Mouse (Mus musculus) ovary, adult 18-20 months (tissue): ENCODE results near the gene Tbl1xr1.

Source experiments
- DNase-seq: peaks from one replicate; pipeline ENCODE4 v3.0.0; 2022; ENCODE audit warnings: low spot score, mixed read lengths

Gene Tbl1xr1

DNA sequence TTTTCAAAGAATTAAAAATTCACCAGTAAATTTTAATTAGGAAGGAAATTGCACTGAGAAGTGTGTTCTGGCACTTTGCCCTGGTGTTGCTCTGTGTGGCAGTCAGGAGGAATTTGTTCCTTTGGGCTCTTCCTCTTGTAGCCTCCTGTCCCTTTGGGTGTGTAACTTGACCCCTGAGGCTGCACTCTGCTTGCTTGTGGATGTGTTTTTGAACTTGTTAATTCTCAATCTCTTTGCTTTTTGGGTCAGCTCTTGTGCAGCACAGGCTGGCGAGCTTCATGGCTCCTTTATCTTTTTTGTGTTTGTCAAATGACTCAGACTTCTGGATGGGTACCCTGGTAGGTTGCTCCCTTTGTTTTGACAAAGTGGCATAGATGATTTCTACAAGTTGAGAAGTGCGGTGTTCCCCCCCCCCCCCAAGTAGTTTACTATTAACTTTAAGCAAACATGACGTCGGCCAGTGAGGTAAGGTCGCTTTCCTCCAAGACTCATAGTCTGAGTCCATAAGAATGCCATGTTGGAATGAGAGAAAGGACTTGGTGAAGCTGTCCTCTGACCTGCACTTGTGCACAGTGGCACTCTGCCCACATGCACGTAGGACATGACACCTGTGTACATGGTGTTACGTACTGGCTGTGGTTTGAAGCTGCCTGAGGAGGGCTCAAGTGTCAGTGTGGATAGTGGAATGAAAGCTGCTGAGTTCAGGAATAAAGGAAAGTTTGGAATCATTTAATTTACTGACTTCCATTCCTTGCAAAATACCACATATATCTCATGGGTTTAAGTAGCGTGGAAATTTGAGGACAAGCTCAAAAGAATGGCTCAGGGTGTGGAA is 14.2 kb downstream of the Tbl1xr1 start:
- no peak for DNase-seq

- no peak for DNase-seq
These were observed 14.8 kb downstream of the Tbl1xr1 start for GRCm38 (mm10) chr3:22091266-22091550.

GRCm38 (mm10) chr3:22091681-22092080 is 15.2 kb downstream of the Tbl1xr1 start:
- DNase-seq: no peak

GRCm38 (mm10) chr3:22092784-22093183 is 16.3 kb downstream of the Tbl1xr1 start:
- no peak for DNase-seq

- no peak for DNase-seq
These were observed 27.6 kb downstream of the Tbl1xr1 start for GRCm38 (mm10) chr3:22103986-22104515.

GRCm38 (mm10) chr3:22105471-22105870 is 29.0 kb downstream of the Tbl1xr1 start:
- no peak for DNase-seq

GRCm38 (mm10) chr3:22108013-22108412 is 31.6 kb downstream of the Tbl1xr1 start:
- DNase-seq: no peak

DNA sequence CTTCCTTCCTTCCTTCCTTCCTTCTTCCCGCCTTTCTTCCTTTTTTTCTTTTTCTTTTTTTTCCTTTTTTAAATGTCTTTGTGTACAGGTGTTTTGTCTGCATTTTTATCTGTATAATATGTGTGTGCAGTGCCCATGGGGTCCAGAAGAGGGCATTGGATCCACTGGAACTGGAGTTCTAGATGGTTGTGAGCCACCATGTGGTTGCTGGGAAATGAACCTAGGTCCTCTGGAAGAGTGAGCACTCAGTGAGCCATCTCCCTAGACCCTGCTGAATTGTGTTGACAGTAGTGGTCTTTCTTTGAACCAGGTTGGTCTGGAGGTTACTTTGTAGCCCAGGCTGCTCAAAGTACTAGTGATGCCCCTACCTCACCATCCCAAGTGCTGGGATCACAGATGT is 33.2 kb downstream of the Tbl1xr1 start:
- no peak for DNase-seq

DNA sequence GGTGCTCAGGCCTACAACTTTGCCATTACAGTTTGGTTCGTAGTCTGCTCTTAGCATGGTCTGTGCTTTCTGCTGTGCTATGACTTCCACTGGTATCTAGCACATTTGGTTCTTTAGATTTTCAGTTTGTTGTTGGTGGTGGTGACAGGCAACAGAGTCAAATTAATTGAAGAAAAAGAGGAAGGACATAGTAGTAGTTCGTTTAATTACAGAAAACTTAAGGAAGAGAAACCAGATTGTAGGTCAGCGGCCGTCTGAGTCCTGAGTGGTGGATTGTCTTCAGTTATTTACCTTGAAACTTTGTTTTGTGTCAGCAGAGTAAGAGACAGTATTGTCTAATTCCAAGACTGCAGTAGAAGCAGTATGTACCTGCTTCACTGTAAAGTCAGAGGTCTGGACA is 37.3 kb downstream of the Tbl1xr1 start:
- DNase-seq: no peak

GRCm38 (mm10) chr3:22115221-22115620 is 38.8 kb downstream of the Tbl1xr1 start:
- DNase-seq: no peak

DNA sequence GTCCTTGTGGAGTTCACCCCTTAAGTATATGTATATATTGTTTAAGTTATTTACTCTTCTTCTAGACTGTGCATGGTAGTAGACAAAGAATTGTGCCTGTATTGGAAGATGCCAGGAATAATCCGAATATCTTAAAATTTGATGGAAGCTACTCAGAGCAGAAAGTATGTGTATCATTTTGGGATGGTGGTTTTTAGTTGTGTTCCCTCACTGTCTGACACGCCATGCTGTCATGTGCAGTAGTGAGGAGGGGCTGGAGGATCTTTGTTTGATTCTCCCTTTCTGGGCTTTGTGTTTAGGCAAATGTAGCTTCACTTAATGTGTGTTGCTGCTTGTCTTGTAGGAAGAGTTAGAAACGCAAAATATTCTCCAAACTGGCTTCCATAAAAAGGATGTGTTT is 39.2 kb downstream of the Tbl1xr1 start:
- no peak for DNase-seq

DNA sequence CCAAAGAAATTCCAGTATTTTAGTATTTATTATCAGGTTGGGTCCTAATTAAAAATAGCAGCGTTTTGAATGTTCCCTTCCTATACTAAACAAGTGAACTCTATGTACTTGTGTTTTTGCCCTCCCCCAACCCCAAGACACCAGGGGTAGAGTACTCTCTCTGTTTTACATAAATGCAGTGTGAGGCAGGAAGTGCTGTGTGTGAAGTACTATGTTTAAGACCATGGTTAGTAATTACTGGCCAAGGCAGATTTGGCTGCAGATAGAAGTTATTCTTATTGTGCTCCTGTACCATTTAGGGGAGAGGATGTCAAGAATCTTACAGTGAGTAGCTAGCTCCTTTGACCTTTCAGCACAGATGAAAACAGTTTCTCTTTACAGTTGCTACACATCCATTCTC is 39.7 kb downstream of the Tbl1xr1 start:
- DNase-seq: no peak

DNA sequence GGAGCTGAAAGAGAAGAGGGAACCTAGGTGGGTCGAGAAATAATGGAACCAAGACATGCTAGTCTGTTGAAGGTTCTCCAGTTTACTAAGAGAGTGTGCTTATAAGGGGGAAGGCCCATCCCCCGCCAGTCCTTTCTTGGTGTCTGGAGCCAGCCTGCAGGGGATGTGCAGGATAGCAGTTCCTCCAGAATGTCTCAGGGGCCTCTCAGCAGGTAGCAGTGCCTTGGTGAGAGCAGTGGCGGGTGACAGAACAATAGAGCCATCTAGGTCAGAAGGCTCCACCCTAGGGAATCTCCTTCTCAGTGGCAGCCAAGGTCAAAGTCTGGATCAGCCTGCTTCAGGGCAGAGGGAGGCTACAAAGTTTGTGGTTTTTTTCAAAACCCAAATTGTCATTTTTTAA is 45.3 kb downstream of the Tbl1xr1 start:
- no peak for DNase-seq

- no peak for DNase-seq
These were observed 46.7 kb downstream of the Tbl1xr1 start for GRCm38 (mm10) chr3:22123145-22123544.

- no peak for DNase-seq
These were observed 49.9 kb downstream of the Tbl1xr1 start for GRCm38 (mm10) chr3:22126251-22126826.

- DNase-seq: no peak
These were observed 54.8 kb downstream of the Tbl1xr1 start for GRCm38 (mm10) chr3:22131277-22131676.

GRCm38 (mm10) chr3:22133626-22134025 is 57.2 kb downstream of the Tbl1xr1 start:
- no peak for DNase-seq

DNA sequence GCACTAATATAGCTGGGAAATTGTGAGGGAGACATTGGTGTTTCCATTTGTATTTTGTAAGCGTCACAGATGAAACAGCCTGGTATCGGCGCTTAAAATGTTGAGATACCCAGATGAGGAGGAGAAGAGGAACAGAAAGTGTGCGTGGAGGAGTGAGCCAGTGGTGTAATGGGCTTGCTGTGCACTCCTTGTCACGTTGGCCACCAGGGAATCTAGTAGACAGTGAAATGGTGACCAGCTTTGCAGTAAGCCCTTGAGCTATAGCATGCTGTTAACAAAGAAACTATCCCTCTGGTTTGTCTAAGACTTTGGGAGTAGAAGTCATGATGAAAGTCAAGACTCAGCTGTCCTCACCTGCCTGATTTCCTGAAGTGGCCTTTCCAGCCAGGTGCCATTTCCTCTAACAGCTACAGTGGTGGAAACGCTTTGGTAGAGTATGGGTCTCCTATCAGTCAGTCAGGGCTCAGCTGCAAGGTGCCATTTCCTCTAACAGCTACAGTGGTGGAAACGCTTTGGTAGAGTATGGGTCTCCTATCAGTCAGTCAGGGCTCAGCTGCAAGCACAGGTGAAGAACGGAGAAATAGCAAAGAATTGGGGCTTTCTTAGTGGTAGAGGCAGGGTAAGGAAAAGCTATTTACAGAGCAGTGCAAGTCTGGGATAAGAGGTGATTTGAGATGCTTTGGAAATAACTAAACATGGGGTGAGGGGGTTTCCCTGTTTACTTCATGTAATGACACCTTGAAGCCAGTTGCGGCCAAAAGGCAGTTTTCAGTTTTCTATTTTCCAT is 61.5 kb downstream of the Tbl1xr1 start:
- DNase-seq: no peak

DNA sequence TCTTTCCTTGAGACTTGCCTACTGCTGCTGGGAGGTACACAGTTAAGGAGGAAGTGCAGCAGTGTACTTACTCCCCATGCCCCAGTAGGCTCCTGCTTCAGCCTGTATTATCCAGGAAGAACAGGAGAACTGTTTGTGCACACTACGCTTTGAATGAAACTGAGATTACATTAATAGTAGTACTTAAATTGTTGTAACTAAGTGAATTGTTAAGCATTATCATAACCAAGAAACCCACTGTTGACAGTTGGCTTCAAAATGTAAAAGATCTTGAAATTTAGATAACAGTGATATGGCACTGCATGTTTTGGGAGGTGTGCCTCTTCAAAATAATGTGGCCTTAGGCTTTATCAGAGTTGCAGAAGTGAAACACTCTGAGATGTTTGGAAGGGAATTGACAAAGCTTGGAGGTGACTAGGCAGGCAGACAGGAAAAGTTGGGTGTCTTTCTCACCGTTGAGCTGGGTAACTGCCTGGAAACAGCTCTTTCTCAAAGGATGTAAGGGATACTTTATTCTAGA is 62.2 kb downstream of the Tbl1xr1 start:
- no peak for DNase-seq

DNA sequence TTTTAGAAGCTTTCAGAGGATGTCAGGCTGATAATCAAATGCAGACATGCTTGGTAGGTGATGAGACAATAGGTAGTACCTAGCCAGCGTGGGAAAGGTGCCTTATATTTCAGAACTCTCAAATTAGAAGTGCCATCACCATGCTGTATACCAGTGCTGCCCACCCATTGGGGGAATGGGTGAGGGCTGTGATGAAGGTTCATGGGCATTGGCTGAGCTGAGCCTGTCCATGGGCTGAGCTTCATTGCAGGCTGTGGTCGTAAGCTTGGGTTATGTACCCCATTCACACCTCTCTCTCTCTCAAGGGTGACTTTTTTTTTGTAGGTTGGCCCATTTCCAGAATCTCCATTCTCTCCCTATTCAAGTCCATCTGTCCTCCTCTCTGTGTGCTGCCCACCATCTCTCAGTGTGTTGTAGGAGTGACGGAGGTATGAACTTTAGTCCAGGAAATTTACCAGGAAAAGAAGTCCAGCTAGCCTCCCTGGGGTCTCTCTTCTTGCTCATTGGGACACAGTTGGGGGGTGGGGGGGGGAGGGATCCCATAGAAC is 63.7 kb downstream of the Tbl1xr1 start:
- no peak for DNase-seq

- DNase-seq: no peak
These were observed 65.7 kb downstream of the Tbl1xr1 start for GRCm38 (mm10) chr3:22141984-22142719.
